Mouse (Mus musculus) layer of hippocampus, postnatal 14 days (tissue): Measurements from ENCODE around the gene Ccnc. TPM values are rescaled to one million over a fixed set of nuclear protein-coding genes. Genes with fewer than 3 reads are reported as not detected.
A peak's percentile ranks its signal among the peaks of the same experiment; 100 is the strongest.

Experiments
- DNase-seq, 2 experiments: peaks; one replicate each; pipeline ENCODE4 v3.0.0; 2021 to 2022; ENCODE audit warnings: low spot score in 2 of 2, mixed read lengths in 1 of 2
- long read RNA-seq, 2 experiments: library from polyadenylated mRNA; stranded (forward); transcript quantifications; one replicate each; pipeline ENCODE4 v2.0.0; 2021
- total RNA-seq, 2 experiments: library from RNA; stranded (reverse); gene quantifications; 2 replicates each; pipeline ENCODE4 v1.2.3; 2021

The Ccnc gene
- total RNA-seq, result 10 to 100 TPM; 39.6 to 45.4 TPM
- long read RNA-seq, experiment 1, transcript Ccnc-203 (12 exons, 1,406 nt), result minor isoform, 17 of 48 reads
- long read RNA-seq, experiment 1, transcript Ccnc-202 (12 exons, 3,365 nt), result major isoform, 20 of 48 reads
- long read RNA-seq, experiment 1, partial matches to known transcripts, result 3 of 48 reads
- long read RNA-seq, experiment 1, other reads (novel, unspliced or antisense), result 7 of 48 reads
- long read RNA-seq, experiment 2, transcript Ccnc-202 (12 exons, 3,365 nt), result major isoform, 21 of 62 reads
- long read RNA-seq, experiment 2, transcript Ccnc-203 (12 exons, 1,406 nt), result minor isoform, 20 of 62 reads
- long read RNA-seq, experiment 2, partial matches to known transcripts, result 5 of 62 reads
- long read RNA-seq, experiment 2, other reads (novel, unspliced or antisense), result 10 of 62 reads

DNA sequence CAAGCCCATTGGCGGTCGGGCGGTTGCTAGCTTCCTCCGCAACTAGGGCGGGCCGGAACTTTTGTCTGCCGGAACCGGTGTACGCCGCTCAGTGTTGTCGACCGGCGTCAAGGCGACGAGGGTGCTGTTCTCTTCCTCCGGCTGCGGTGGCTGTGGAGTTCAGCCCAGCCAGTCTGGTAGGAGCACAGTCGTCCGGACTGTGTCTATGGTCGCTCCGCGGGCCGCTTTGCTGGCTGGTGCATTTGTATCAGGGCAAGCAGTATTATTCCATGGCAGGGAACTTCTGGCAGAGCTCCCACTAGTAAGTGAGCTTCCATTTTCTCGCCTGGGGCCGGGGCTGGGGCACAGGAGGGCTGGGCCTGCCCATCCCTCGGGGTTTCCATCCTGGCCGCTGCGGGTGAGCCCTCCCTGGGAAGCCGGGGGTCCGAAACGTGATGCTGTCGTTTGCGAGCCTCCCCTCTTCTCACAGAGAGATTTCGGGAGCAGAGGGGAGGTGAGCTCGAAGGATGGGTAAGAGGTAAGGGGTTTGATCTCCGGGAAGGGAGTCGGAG is at the start of gene Ccnc:
TSS of gene Ccnc (plus strand) at position 87 of the 551 bp plus-strand sequence.
- DNase-seq, result peak; percentile 87 to 94

GRCm38 (mm10) chr4:21678101-21678974 is 49.2 kb upstream of the Ccnc start:
- DNase-seq, result no peak

DNA sequence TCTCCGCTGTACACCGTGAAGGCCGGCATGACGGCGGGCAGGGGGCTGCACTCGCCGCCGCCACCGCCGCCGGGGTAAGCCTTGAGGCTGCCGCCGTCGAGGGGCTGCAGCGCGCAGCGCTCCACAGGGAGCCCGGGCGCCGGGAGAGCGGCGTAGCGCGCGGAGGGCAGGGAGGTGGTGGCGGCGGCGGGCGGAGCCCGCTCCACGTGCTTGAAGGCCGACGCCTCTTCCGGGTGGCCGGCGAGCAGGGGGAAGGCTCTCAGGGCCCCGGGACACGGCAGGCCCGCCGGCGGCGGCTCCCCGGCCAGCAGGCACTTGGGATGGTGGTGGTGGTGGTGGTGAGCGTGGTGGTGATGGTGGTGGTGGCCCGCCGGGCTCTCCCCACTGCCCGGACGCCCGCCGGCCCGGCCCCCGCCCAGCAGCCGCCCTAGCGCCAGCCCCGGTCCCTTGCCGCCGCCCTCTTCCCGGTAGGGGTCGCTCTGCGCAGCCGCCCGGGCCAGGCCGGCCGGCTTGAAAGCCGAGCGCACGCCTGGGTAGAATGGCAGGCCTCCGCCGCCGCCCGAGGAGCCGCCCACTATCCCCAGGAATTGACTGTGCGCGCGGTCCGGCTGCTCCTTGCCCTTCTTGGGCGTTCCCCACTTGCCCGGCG is 48.4 kb upstream of the Ccnc start:
- DNase-seq, result no peak

DNA sequence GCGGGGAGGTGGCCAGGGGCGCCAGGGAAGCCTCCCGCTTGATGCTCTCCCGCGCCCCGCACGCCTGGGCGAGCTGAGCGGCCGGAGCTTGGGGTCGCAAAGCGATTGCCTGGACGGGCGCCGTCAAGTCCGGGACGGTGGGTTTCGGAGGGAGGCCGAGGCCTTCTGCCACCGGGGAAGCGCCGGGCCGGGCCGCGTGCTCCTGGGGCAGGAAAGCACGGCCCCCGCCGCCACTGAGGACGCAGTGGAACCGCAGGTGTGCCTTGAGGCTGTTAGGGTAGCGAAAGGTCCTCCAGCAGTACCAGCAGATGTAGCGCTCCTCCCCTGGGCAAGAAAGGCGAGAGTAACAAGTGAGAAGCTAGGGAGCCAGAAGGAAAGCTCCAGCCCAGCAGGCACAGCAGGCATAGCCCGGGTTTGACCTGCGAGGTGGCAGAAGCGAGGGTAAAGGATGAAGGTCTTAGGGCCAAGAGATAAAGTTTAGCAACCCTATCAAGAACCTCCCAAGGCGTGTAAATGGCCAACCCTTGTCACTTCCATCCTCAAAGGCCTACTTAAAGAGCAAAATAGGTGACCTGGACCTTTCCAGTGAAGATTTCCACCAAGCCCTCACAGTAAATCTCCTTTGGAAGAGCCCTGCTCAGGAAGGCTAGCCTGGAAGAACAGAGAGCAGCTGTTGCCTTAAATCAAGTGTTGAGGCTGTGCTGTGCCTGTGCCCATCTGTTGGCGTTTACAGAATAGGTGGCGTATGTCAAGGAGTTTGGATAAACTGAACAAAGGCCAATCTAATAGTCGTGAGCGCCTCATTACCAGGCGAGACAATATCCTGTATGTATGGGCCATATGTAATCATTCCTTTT is 47.6 kb upstream of the Ccnc start:
- no peak for DNase-seq

GRCm38 (mm10) chr4:21680971-21681370 is 46.5 kb upstream of the Ccnc start:
- no peak for DNase-seq

DNA sequence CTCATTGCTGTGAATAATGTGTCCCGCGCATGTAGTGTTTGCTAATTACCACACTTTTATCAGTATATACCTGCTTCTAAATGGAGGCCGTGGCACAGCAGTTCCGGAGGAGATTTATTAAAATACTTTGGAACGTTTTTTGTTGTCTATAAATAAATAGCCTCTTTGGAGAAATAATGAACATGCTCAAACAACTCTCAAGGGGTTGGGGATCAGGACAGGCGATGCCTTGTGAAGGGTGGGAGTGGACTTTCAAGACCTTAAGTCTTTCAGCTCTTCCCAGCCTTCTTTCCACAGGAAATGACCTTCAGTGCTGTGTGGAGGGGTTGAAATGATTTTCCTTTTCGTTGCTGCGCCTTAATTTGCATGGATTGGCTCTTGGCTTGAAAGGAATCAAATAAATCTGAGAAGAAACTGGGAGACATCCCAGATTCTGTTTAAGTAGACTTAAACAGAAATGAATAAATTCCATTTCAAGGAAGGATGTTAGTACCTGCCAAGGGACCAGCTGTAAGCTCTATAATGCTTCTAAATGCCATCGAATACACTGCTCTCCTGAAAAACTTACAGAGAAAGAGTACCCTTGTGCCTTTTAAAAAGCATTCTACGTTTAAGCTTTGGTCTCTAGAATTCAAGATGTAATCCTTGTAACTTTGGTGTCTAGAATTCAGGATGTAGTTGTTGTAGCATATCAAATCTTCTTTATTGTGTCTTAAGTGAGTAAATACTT is 44.9 kb upstream of the Ccnc start:
- DNase-seq, result no peak

- no peak for DNase-seq
Measured at GRCm38 (mm10) chr4:21684341-21684970, 43.0 kb upstream of the Ccnc start.

GRCm38 (mm10) chr4:21685595-21686091 is 41.9 kb upstream of the Ccnc start, which contains the start of gene Prdm13:
TSS of gene Prdm13 (minus strand) at chr4:21685963.
- no peak for DNase-seq

- DNase-seq, result no peak
Measured at GRCm38 (mm10) chr4:21686416-21686815, 41.1 kb upstream of the Ccnc start.

DNA sequence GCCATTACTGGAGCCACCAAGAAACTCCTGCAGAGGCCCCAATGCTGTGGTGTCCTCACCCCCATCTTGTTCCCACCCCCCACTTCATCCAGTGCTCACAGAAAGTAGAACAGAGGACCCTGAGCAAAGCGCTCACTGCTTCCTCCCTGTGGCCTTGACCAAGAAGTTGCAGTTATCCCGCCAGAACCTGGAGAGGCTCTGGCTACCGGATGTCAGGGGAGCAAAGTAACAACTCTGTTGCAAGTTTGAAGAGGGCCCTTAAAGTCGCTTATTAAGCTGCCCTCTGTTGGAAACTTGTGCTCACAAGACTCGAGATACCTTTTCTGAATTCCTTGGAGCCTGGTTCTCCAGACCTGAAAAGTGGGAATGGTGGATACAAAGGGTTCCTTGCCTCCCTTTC is 40.6 kb upstream of the Ccnc start:
- DNase-seq, result no peak

- DNase-seq, result no peak
Measured at GRCm38 (mm10) chr4:21687783-21688702, 39.5 kb upstream of the Ccnc start.

DNA sequence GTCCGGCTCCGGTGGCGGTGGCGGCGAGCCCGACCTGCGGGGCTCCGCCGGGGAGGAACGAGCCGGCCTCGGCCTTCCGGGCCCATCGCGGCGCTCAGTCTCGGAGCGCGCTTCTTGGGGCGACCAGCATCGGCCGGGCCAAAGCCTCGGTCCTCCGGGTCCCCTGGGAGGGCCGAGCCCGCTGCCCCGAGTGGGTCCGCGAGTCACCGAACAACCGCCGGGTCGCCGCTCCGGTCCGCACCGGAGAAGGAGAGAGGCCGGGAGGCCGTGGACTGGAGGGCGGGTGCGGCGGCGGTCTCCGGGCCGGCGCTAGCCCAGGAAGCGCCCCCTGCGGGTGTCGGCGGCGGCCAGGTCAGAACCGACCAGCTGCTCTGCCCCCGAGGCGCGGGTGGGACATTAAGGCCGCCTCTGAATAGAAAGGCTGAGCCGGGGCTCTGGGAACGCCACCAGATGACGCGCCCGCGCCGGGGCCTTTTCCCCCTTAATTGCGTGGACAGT is 38.7 kb upstream of the Ccnc start:
- no peak for DNase-seq

GRCm38 (mm10) chr4:21689492-21689941 is 38.0 kb upstream of the Ccnc start:
- no peak for DNase-seq

- no peak for DNase-seq
Measured at GRCm38 (mm10) chr4:21690221-21690620, 37.3 kb upstream of the Ccnc start.

GRCm38 (mm10) chr4:21695638-21696254 is 31.8 kb upstream of the Ccnc start:
- DNase-seq, result peak in 1 of 2 experiments; percentile 50

GRCm38 (mm10) chr4:21705046-21705445 is 22.5 kb upstream of the Ccnc start:
- DNase-seq, result no peak

DNA sequence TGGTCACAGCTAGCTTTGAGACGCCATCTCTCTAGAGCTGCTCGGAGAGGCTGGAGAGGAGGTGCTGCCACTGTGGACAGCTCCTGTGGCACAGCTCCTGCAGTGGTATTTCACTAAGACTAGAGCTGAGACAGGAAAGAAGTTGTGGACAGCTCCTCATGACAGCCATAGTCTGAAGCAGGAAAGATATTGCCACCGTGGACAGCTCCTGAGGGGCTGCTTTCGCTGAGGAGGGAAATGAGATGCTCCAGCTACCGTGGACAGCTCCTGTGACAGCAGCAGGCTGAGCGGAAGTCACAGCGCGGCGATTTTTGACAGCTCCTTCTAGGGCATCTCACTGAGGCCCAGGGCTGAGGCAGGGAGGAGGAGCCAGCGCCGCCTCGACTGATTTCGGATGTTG is 15.4 kb upstream of the Ccnc start:
- DNase-seq, result peak in 1 of 2 experiments; percentile 43
